Mouse (Mus musculus): ENCODE measurements around the gene Rnf13.

DNA sequence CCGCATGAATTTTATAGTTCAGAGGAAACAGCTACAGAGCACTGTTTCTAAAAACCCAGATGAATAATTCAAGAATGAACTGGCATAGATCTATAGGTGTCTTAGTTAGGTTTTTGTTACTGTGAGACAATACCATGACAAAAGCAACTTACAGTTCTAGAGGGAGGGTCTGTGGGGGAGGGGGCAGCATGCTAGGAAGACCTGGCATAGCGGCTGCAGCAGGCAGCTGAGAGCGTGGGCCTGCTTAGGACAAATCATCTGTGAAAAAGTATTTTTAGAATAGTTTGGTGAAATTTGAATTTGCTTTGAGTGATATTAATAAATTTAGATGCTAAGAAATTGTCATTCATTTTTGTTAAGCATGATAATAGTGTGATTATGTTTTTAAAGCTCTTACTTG, 90.0 kb downstream of the Rnf13 start:
- TF ChIP-seq HCFC1 (IDR thresholded peaks at IDR 0.05; ENCODE audit: low read depth, low read length) (no peak), CTCF (IDR thresholded peaks at IDR 0.05 in 2 of 3, conservative IDR thresholded peaks at IDR 0.05 in 1 of 3; ENCODE audit: control insufficient read depth in 1 of 3, insufficient read depth in 1 of 3, low read depth in 2 of 3, low read length in 3 of 3, poor library complexity in 1 of 3, severe bottlenecking in 1 of 3) (no peak), MAX (IDR thresholded peaks at IDR 0.05; ENCODE audit: low read length) (no peak)

All from MEL (cell line).